Comparison of ENCODE assay signal across 25 mouse cellular contexts in genomic region chr14:123048451-123048850, GRCm38 (mm10).
"Had no signal": no experiment of that assay in that cellular context is flagged by ENCODE, and none has a peak within 500 bp of the region (broad histone marks: within the 10 kb centered on the region; RNA-seq: fewer than 3 reads in every experiment).

No protein-coding gene starts in this region.

- DNase-seq: kidney, adult 8-10 months; layer of hippocampus, adult 9-11 months; liver; lung, adult 18-20 months; lung, postnatal 10 days; lung, postnatal 36 days; midbrain, embryonic 14.5 days; right cerebral cortex, adult 18-20 months; right cerebral cortex, postnatal 14 days; right cerebral cortex, postnatal 4 days; thymus, adult 18-20 months; thymus, postnatal 36 days had no signal

- H3K27me3 ChIP-seq: limb, embryonic 13.5 days; liver, embryonic 12.5 days; liver, embryonic 15.5 days; lung, embryonic 15.5 days; megakaryocyte, embryonic 14.5 days; neural tube, embryonic 12.5 days; neural tube, embryonic 15.5 days; stomach, embryonic 15.5 days had no signal

- H3K4me1 ChIP-seq: limb, embryonic 10.5 days; limb, embryonic 13.5 days; liver, embryonic 12.5 days; liver, embryonic 15.5 days; lung, embryonic 15.5 days; megakaryocyte, embryonic 14.5 days; neural tube, embryonic 12.5 days; neural tube, embryonic 15.5 days; stomach, embryonic 15.5 days had no signal

- H3K9me3 ChIP-seq: limb, embryonic 10.5 days; limb, embryonic 13.5 days; liver, embryonic 12.5 days; liver, embryonic 15.5 days; lung, embryonic 15.5 days; megakaryocyte, embryonic 14.5 days; neural tube, embryonic 12.5 days; neural tube, embryonic 15.5 days; stomach, embryonic 15.5 days had no signal

- H3K27ac ChIP-seq: layer of hippocampus, adult 2 months; limb, embryonic 10.5 days; limb, embryonic 13.5 days; liver, embryonic 12.5 days; liver, embryonic 15.5 days; lung, embryonic 15.5 days; neural tube, embryonic 12.5 days; neural tube, embryonic 15.5 days; stomach, embryonic 15.5 days had no signal

- ATAC-seq: inflammation-experienced regulatory T-cells, adult 6 months; intestine, embryonic 16.5 days; liver, embryonic 12.5 days had no signal

- H3K4me3 ChIP-seq: layer of hippocampus, adult 2 months; limb, embryonic 10.5 days; limb, embryonic 13.5 days; liver, embryonic 12.5 days; liver, embryonic 15.5 days; lung, embryonic 15.5 days; megakaryocyte, embryonic 14.5 days; neural tube, embryonic 12.5 days; neural tube, embryonic 15.5 days; stomach, embryonic 15.5 days had no signal

- H3K4me2 ChIP-seq: limb, embryonic 13.5 days; liver, embryonic 12.5 days; liver, embryonic 15.5 days; lung, embryonic 15.5 days; midbrain, embryonic 11.5 days; neural tube, embryonic 12.5 days; neural tube, embryonic 15.5 days; stomach, embryonic 15.5 days had no signal

- H3K36me3 ChIP-seq: limb, embryonic 10.5 days; limb, embryonic 13.5 days; liver, embryonic 12.5 days; liver, embryonic 15.5 days; lung, embryonic 15.5 days; neural tube, embryonic 12.5 days; neural tube, embryonic 15.5 days; stomach, embryonic 15.5 days had no signal

- H3K9ac ChIP-seq: limb, embryonic 13.5 days; liver, embryonic 12.5 days; liver, embryonic 15.5 days; lung, embryonic 15.5 days; neural tube, embryonic 12.5 days; neural tube, embryonic 15.5 days; stomach, embryonic 15.5 days had no signal
